Mouse (Mus musculus): ENCODE measurements around the gene Ppp1r13l.

The Ppp1r13l gene

GRCm38 (mm10) chr7:19359299-19359891 lies at the start of gene Ppp1r13l, which contains the start of gene Cd3eap:
Gene Ppp1r13l, plus strand, starts transcription at chr7:19359749.
Gene Cd3eap, minus strand, starts transcription at chr7:19359483.
- in situ Hi-C loops (cut with MboI, MseI): no loop called here

GRCm38 (mm10) chr7:19309884-19310641 lies 49.5 kb upstream of the Ppp1r13l start, which contains the start of gene Fosb:
Gene Fosb, minus strand, starts transcription at chr7:19310051.
- in situ Hi-C loops (cut with MboI, MseI): loop anchor here (5.0 kb wide), 1 partner anchor 32 kb away; the partner anchor contains the start of gene Ercc1

DNA sequence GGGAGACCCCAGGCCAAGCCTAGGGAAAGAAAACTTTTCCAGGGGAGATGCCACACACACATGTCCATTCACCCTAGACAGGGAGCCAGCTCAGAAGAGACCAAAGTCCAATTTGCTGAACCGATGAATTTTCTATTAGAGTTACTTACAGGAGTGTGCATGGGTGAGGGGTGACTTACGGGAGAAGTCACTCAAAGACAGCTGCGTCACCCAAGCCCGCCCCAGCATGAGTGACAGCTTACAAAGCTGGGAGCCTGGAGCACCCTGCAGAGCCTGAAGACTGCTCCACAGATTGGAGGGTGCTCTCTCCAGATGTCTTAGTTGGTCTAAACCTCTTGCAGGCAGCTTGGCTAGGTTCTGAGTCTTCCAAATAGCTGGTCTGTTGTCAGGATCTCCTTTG lies 47.6 kb upstream of the Ppp1r13l start:
- in situ Hi-C loops (cut with MboI, MseI): no loop called here

GRCm38 (mm10) chr7:19314033-19314432 lies 45.5 kb upstream of the Ppp1r13l start:
- in situ Hi-C loops (cut with MboI, MseI): no loop called here

GRCm38 (mm10) chr7:19316451-19317161 lies 42.9 kb upstream of the Ppp1r13l start:
- in situ Hi-C loops (cut with MboI, MseI): no loop called here

GRCm38 (mm10) chr7:19318201-19318600 lies 41.3 kb upstream of the Ppp1r13l start:
- in situ Hi-C loops (cut with MboI, MseI): no loop called here

- in situ Hi-C loops (cut with MboI, MseI): no loop called here
Observed at GRCm38 (mm10) chr7:19318676-19319075, 40.9 kb upstream of the Ppp1r13l start.

GRCm38 (mm10) chr7:19319458-19319857 lies 40.1 kb upstream of the Ppp1r13l start:
- in situ Hi-C loops (cut with MboI, MseI): no loop called here

DNA sequence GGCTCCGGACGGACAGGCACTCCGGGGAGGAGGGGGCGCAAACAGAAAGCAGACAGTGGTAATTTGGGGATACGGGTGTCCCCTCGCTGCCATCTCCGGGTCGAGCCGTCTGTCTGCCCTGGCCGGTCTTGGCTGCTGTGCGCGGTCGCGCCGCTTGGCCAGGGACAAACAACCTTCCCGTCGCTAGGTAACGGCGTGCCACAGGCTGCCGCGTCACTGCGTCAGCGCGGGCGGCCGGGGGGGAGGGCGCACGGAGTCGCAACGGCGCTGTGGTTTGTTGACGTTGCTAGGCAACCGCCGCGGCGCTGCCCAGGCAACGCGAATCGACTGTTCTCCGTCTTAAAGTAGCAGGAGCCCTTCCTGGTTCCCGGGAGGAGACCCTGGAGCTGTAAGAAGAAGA lies 39.6 kb upstream of the Ppp1r13l start:
- in situ Hi-C loops (cut with MboI, MseI): no loop called here

DNA sequence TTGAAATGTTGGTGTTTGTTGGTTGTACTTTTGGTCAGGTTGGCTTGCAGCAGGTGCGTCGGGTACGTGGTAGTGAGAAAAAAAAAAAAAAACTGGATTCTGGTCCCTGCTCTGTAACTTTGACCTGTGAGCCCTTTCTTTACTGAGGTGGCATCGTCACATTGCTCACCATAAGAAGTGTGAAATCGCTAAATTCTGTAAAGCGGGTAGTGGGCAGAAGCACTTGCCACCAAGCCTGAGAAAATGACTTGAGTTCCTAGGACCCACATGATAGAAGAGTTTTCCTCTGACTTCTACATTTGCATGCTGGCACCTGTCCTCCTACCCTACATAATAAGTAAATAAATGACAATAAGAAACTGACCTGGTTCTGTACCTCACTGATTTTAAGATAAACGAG lies 38.9 kb upstream of the Ppp1r13l start:
- in situ Hi-C loops (cut with MboI, MseI): no loop called here

DNA sequence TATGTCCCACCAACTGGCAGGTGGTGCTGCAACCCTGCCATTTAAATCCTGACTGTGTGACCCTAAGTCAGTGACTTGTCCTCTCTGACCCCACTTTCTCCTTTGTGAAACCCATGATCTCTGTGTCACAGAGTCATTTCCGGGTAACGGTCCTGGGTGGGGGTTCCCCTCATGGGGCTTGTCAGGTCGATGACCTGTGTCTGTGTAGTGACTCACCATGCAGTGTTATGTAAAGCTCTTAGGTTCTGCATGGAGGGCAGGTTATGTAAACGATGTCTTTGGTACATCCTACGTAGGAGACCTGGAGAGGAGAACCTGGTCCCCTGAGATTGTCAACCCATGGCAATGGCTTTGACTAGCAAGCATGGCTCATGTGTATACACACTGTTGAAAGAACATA lies 38.1 kb upstream of the Ppp1r13l start:
- in situ Hi-C loops (cut with MboI, MseI): no loop called here

DNA sequence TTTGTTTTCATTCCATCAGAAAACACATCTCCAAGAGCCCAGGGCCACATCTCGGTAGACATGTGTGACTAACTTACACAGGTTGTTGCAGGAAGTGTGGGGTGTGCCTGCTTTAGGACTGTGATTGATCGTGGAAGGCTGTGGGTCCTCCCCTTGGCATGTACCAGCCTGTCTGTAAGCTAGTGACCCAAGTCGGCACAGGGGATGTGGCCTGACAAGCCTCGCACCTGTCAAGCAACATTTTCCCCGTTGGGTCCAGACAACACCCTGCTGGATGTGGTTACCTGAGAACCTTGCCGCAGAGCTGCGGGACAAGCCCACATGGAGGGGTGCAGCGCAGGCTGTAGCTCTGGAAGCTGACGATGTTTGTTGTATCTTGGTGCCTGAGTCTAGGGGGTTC lies 37.1 kb upstream of the Ppp1r13l start:
- in situ Hi-C loops (cut with MboI, MseI): no loop called here

GRCm38 (mm10) chr7:19324221-19324620 lies 35.3 kb upstream of the Ppp1r13l start:
- in situ Hi-C loops (cut with MboI, MseI): no loop called here

DNA sequence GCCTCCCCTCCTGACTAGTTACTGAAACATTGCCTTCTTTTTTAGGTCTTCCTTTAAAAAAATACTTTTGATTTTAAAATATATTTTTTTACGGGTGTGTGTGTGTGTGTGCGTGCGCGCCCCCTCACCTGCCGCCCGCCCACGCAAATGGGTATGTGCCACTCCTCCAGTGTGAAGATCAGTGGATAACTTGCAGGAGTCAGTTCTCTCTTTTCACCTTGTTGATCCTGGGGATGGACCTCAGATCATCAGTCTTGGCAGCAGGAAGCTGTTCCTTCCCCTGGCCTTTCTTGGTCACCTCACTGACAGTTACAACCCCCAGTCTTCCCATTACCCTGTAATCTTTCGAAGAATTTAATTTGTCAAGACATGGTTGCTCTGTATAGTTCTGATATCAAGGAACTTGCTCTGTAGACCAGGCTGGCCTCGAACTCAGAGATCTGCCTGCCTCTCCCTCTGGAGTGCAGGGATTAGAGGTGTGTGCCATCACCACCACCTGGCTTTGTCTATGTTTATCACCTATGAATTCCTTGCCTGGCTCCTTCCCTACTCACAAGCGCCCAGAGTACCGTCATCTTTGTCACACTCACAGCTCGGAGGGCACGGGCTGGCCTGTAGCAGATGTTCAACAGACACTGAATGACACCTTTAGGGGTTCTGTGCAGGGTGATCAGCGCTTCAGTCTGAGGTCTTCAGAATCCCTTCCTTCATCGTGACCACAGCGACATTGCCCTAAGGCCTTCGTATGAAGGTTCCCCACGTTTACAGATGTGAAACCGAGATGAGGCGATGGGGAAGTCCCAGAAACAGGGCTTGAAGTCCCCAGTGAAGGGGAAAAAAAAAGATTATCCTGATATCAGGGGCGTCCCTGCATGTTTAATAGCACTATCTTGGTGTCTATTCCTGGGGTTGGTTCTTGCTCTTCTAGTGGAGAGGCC lies 34.0 kb upstream of the Ppp1r13l start:
- in situ Hi-C loops (cut with MboI, MseI): no loop called here

DNA sequence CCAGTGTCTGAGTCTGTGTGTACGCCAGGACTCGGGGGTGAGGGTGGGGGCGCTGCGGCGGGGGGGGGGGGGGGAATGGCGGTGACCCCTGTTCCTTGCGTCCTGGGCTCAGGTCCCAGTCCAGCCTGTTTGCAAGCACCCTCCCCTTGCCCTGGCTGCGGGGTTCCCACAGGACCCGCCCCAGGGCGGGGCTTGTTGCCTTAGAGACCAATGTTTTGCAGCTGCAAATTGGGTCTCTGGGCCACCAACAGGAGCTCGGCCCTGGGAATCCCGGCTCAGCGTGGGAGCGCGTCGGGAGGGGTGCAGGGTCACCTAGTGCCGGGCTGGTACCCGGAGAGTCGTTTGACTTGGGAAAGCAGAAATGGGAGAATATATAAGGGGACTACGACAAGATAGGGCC lies 33.2 kb upstream of the Ppp1r13l start:
- in situ Hi-C loops (cut with MboI, MseI): no loop called here

DNA sequence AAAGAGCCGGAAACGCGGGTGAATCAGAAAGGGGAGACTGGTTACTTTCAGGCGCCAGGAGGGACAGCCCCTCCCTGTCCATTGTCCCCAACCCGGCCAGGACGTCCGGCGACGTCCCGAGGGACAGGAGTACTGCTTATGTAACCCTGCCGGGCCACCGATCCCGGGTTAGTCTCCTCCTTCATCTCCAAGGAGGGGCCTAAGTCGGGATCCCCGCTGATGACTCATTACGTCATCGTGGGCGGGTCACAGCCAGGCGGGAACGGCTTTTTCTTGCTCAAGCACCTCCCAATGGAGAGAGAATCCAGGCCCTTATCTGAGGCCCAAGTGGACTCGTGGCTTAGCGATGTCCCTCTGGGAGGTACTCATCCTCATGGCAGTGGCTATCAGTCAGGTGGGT lies 32.4 kb upstream of the Ppp1r13l start:
- in situ Hi-C loops (cut with MboI, MseI): no loop called here

DNA sequence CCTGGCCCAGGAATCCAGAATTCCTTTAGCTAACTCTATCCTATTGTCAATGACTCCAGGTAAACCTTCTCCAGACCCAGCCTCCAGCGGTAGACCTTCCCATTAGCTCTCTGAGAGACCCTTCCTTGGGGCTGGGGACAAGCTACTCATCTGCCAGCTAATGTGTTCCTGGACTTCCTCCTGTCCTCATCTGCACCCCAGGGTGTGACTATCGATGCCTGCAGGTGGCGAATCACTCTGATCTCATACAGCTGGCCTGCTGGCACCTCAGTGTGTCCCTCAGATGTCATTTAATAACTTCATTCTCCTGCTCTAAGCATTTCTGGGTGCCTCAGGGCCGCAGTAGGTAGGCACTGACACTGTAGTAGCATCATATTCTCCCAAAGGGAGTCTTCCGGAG lies 31.8 kb upstream of the Ppp1r13l start:
- in situ Hi-C loops (cut with MboI, MseI): no loop called here

DNA sequence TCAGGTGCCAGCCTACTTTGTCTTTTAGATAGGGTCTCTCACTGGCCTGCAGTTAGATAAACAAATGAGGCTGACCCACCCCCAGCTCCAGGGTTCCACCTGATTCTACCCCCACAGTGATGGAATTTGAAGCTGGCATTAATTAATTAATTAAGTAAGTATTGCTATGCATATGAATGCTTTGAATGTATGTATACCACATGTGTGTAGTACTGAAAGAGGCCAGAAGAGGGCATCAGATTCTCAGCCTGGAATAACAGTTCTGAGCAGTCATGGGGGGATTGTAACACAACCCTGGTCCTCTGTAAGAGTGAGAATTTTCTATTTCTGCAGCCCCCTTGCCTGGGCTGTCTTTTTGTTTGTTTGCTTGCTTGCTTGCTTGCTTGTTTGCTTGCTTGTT lies 31.1 kb upstream of the Ppp1r13l start:
- in situ Hi-C loops (cut with MboI, MseI): no loop called here

GRCm38 (mm10) chr7:19331910-19332309 lies 27.6 kb upstream of the Ppp1r13l start:
- in situ Hi-C loops (cut with MboI, MseI): no loop called here

GRCm38 (mm10) chr7:19332709-19333352 lies 26.7 kb upstream of the Ppp1r13l start:
- in situ Hi-C loops (cut with MboI, MseI): no loop called here

- in situ Hi-C loops (cut with MboI, MseI): no loop called here
Observed at GRCm38 (mm10) chr7:19335583-19335982, 24.0 kb upstream of the Ppp1r13l start.
